Mouse (Mus musculus): Measurements from ENCODE around the gene Ralb. TPM values are rescaled to one million over a fixed set of nuclear protein-coding genes. Genes with fewer than 3 reads are reported as not detected.
A peak's percentile ranks its signal among the peaks of the same experiment; 100 is the strongest.

Gene Ralb
- total RNA-seq, 2 experiments from 2014 or later: 33.9 to 67.8 TPM

DNA sequence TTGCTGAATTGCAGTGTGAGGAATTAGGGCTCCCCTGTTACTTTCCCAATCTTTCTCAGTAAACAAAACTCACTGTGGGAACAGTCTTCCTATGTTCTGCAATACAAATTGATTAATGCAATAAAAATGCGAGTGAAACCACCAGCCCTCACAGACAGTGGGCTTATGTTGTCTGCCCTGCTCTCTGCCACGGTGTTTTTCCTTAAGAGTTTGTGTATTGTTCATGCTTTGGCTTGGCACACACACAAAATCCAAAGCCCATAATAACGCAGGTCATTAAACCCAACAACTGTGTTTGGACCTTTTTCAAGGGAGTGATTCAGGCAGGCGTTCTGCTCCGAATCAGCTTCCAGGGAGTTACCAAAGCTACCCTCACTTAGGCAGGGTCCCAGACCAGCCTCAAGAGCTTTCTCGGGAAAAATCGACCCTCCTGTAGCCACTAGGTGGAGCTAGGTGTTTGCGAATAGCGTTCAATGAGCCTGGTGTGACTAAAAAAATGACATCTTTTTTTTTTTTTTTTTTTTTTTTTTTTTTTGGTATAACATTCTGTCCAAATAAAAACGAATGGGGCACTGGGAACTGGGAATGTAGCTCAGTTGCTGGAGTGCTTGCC, 46.5 kb downstream of the Ralb start:
- peak; percentile 70 for ATAC-seq (ENCODE audit: poor library complexity, severe bottlenecking)

DNA sequence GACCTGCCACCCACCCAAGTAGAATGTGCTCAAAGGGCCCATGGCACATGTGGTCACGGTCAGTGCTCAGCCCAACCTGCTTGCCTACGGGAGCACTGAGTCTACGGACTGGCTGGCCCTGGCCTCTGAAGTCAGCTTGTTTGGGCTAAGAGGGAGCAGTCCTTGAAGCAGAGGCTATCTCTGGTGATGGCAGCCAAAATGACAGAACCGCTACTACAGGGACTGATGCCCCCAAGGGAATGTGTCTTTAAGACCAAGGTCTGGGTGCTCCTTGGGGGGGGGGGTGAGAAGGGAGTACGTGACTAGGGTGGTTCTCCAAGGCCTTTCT, 47.1 kb downstream of the Ralb start:
- ATAC-seq (ENCODE audit: poor library complexity, severe bottlenecking): 0 out of 2 replicates have a peak, but pooled peaks have one; percentile 7

- ATAC-seq (ENCODE audit: poor library complexity, severe bottlenecking): peak; percentile 43; the same call in 1 of the 2 replicates
Measured at GRCm38 (mm10) chr1:119456671-119457527, 47.7 kb downstream of the Ralb start.

DNA sequence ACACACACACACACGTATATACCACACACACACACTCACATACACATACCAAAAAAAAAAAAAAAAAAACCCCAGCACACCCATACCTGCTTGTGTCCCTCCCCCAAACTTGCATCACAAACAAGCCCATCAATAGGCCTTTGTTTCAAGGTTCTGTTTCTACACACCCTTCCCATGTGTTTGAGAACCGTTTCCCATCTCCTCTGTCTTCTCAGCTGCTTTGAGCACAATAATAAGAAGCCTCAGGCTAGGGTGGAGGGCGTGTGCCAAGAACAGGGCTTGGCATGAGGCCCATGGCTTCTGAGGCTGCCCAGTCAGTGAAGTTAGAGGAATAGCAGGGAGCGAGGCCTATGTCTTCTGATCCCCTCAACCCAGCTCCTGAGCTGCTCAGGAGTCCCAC, 50.9 kb downstream of the Ralb start:
- no peak for ATAC-seq (ENCODE audit: poor library complexity, severe bottlenecking)

DNA sequence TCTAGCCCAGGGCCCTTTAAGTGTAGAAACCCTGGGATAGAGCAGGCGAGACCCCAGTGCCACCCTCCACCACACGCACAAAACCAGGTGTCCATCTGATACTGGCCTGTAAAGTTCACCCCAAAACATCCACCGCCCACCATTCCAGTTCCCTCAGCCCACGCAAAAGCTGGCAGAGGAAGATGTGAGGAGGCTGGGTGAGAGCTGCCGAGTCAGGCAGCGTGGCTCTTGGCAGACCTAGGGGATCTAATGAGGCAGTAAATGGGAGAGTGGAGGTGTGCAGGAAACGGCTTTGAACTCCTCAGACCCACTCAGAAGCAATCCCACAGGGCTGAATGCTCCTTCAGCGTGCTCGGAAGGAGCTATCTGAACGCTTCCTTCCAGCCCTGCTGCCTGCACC, 53.2 kb downstream of the Ralb start:
- no peak for ATAC-seq (ENCODE audit: poor library complexity, severe bottlenecking)

GRCm38 (mm10) chr1:119450651-119451345, 53.8 kb downstream of the Ralb start:
- no peak for ATAC-seq (ENCODE audit: poor library complexity, severe bottlenecking)

DNA sequence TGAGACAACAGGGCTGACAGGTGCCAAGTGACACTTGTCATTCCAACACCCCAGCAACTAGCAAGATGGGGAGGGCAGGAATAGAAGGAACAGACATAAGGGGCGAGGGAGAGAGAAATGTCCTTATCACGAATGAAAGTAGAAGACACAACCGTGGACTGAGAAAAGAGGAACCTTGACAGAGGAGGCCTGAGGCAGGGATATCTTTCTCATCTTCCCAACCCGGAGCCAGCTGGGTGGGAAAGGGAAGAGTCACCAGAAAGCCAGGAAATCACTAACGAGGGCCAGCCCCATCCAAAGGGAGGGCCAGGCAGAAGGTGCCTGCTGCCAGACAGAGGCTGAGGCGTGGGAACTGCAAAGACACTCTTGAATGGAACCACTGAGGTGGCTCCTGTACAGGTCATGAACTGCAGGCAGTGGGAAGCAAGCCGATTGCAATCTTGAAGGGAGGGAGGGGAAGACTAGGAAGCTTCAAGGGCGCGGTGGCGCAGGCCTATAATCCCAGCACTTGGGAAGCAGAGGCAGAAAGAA, 57.8 kb downstream of the Ralb start:
- no peak for ATAC-seq (ENCODE audit: poor library complexity, severe bottlenecking)

GRCm38 (mm10) chr1:119443591-119444350, 60.8 kb downstream of the Ralb start:
- ATAC-seq (ENCODE audit: poor library complexity, severe bottlenecking): no peak

DNA sequence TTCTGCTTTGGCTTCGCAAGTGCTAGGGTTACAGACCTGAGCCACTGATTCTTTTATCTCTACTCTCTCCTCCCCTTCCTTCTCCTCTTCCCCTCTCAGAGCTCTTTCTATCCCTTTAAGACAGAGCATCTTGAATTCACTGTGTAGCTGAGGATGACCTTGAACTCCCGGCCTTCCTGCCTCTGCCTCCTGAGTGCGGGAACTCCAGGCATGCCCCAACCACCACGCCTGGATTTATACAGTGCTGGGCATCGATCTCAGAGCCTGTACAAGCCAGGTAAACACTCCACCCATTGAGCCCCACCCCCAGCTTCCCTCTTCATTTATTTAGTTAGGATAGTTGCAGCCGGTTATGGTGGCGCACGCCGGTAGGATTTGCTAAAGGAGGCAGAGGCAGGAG, 61.7 kb downstream of the Ralb start:
- ATAC-seq (ENCODE audit: poor library complexity, severe bottlenecking): no peak

- no peak for ATAC-seq (ENCODE audit: poor library complexity, severe bottlenecking)
Measured at GRCm38 (mm10) chr1:119438105-119438637, 66.4 kb downstream of the Ralb start.

GRCm38 (mm10) chr1:119437401-119437800, 67.2 kb downstream of the Ralb start:
- no peak for ATAC-seq (ENCODE audit: poor library complexity, severe bottlenecking)

- ATAC-seq (ENCODE audit: poor library complexity, severe bottlenecking): no peak
Measured at GRCm38 (mm10) chr1:119424141-119424860, 80.3 kb downstream of the Ralb start.

GRCm38 (mm10) chr1:119423510-119423909, 81.1 kb downstream of the Ralb start:
- ATAC-seq (ENCODE audit: poor library complexity, severe bottlenecking): no peak

DNA sequence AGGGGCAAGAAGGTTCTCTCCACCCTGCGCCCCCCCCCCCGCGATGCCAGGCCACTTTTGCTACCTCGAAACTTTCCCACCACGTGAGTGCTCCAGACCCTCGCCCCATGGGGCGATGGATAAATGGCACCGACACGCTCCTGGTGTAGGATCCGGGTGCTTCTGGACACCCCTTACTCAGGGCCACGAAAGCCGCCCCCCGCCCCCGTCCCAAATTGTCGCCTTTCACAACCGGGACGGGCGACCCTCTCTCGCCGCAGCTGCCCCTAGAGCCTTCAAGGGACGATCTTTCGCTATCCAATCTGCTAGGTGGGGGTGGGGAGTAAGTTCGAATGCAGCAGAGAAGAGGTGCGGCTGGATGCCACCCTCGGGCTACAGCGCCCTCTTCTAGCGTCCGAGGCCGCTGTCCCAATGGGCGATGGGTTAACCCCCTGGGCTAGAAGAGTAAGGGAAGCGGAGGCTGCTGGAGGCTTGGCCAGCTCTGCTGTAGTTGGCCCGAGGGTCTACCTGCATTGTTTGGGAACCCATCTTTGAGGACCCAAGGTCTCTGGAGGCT, 82.1 kb downstream of the Ralb start:
- no peak for ATAC-seq (ENCODE audit: poor library complexity, severe bottlenecking)

GRCm38 (mm10) chr1:119421576-119422421, 82.8 kb downstream of the Ralb start, which contains the start of gene Inhbb:
Gene Inhbb, minus strand, starts transcription at chr1:119422248.
- no peak for ATAC-seq (ENCODE audit: poor library complexity, severe bottlenecking)

DNA sequence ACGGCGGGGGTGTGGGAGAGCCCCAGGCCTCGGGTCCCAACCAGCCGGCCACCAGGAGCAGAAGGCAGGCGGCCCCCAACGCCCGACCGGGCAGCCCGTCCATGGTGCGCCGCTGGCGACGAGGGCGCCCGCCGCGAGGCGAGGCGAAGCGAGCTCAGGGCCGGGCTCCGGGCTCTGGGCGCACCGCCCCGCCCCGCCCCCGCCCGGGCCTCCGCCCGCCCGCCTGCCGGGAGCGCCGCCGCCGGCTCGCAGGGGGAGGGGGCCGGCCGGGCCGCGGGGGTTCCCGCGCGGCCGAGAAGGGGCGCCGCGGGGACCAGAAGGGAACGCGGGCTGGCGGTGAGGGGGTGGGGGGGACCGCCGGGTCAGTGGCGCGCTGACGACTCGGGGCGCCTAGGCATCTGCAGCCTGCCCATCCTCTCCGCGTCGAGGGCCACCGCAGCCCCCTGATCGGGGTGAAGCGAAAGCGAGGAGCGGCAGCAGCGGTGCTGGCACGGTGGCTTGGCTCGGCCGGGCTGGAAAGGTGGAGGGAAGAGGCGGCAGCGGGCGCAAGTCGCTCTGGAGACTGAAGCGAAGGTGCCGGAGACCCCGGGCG, 83.5 kb downstream of the Ralb start:
- no peak for ATAC-seq (ENCODE audit: poor library complexity, severe bottlenecking)
